10 mouse cellular contexts compared by ENCODE assay signal in genomic region chr10:41293019-41293418, GRCm38 (mm10). TPM values are rescaled to one million over a fixed set of nuclear protein-coding genes. Genes with fewer than 3 reads are reported as not detected.
DNase-seq lines count a peak whose midpoint lies in the region; ATAC-seq lines count a peak whose summit lies in the region.
"Had no signal": no experiment of that assay in that cellular context is flagged by ENCODE, and none has a peak within 500 bp of the region (broad histone marks: within the 10 kb centered on the region; RNA-seq: fewer than 3 reads in every experiment).

No protein-coding gene starts in this region.

- H3K9ac ChIP-seq in kidney, embryonic 16.5 days (replicated peaks; ENCODE audit: low read length) = no peak overlapping the region
- no peak overlapping the region for H3K9ac ChIP-seq in stomach, embryonic 14.5 days (replicated peaks; ENCODE audit: low read depth, low read length)
- H3K9ac ChIP-seq: midbrain, embryonic 15.5 days had no signal

- ATAC-seq in kidney, embryonic 16.5 days (ENCODE audit: low FRiP score, low TSS enrichment) = peak; percentile 64; the same call in 1 of the 2 replicates
- ATAC-seq in stomach, embryonic 14.5 days (ENCODE audit: insufficient number of reproducible peaks, insufficient read depth, low FRiP score, low read depth) = peak; percentile 62; the same call in 1 of the 2 replicates
- ATAC-seq: midbrain, embryonic 15.5 days had no signal

- H3K4me1 ChIP-seq in kidney, embryonic 16.5 days (ENCODE audit: insufficient read depth, low read length) = peaks cover 16% of the 10 kb centered on the region
- peaks cover 18% of the 10 kb centered on the region; the same call in 1 of the 2 replicates for H3K4me1 ChIP-seq in stomach, embryonic 14.5 days (ENCODE audit: control insufficient read depth, insufficient read depth, low read length)

- H3K4me3 ChIP-seq in kidney, embryonic 16.5 days (ENCODE audit: low read length) = peak overlapping the region; percentile 17
- no peak overlapping the region for H3K4me3 ChIP-seq in stomach, embryonic 14.5 days (ENCODE audit: low read depth, low read length)
- H3K4me3 ChIP-seq: midbrain, embryonic 15.5 days had no signal

- H3K4me2 ChIP-seq in kidney, embryonic 16.5 days (replicated peaks; ENCODE audit: low read depth, low read length) = peak overlapping the region; percentile 47
- H3K4me2 ChIP-seq in stomach, embryonic 14.5 days (replicated peaks; ENCODE audit: low read depth, low read length) = no peak overlapping the region; the same call in 1 of the 2 replicates
- H3K4me2 ChIP-seq: midbrain, embryonic 15.5 days had no signal

- H3K27me3 ChIP-seq in kidney, embryonic 16.5 days (ENCODE audit: insufficient read depth, low read length) = no peaks in the 10 kb centered on the region
- H3K27me3 ChIP-seq in stomach, embryonic 14.5 days (ENCODE audit: control insufficient read depth, insufficient read depth, low read length) = no peaks in the 10 kb centered on the region
- H3K27me3 ChIP-seq: midbrain, embryonic 15.5 days had no signal

- H3K36me3 ChIP-seq in kidney, embryonic 16.5 days (ENCODE audit: insufficient read depth, low read length) = no peaks in the 10 kb centered on the region
- H3K36me3 ChIP-seq in stomach, embryonic 14.5 days (ENCODE audit: control insufficient read depth, insufficient read depth, low read length) = no peaks in the 10 kb centered on the region
- H3K36me3 ChIP-seq: midbrain, embryonic 15.5 days had no signal

- H3K9me3 ChIP-seq in kidney, embryonic 16.5 days (ENCODE audit: low read length) = no peaks in the 10 kb centered on the region
- no peaks in the 10 kb centered on the region for H3K9me3 ChIP-seq in stomach, embryonic 14.5 days (ENCODE audit: control insufficient read depth, low read depth, low read length)
- H3K9me3 ChIP-seq: G1E; midbrain, embryonic 15.5 days had no signal

- WGBS in kidney, embryonic 16.5 days = 2% methylated on average over 7 of the region's 7 CpGs
- 2% methylated on average over 7 of the region's 7 CpGs for WGBS in stomach, embryonic 14.5 days

- DNase-seq in kidney, postnatal 25 days = no peak
- DNase-seq in heart, adult 18-20 months = peak; percentile 34 to 55
- DNase-seq in kidney, postnatal 4 days = peak; percentile 32 to 46
- DNase-seq in frontal cortex, postnatal 36 days (ENCODE audit: low spot score in 2 of 2) = no peak
- no peak for DNase-seq in cerebellum, postnatal 36 days
- DNase-seq in urinary bladder, postnatal 4 days (ENCODE audit: low spot score in 2 of 2) = no peak

- peak overlapping the region; percentile 21; the same call in 1 of the 2 replicates for H3K27ac ChIP-seq in kidney, embryonic 16.5 days (ENCODE audit: low read length)
- no peak overlapping the region; the same call in 1 of the 2 replicates for H3K27ac ChIP-seq in stomach, embryonic 14.5 days (ENCODE audit: low read length)
- H3K27ac ChIP-seq: midbrain, embryonic 15.5 days had no signal

RNA-seq across cellular contexts. Expression of gene Fig4, which starts 10.0 kb away (rescaled TPM):
- 16.6 and 17.2 TPM in 2 replicates for polyA plus RNA-seq in kidney, embryonic 16.5 days (2015; fragmentation: Nextera tagmentation; extraction: Ambion mirVana)
- 10 to 100 TPM; 28.6 to 28.9 TPM for total RNA-seq in heart, adult 18-20 months (2021)
- polyA plus RNA-seq in stomach, embryonic 14.5 days (2014; fragmentation: Nextera tagmentation; extraction: Ambion mirVana) = 17.0 and 18.7 TPM in 2 replicates

RNA-seq across cellular contexts. Expression of gene Ak9, which starts 10.8 kb away (rescaled TPM):
- polyA plus RNA-seq in kidney, embryonic 16.5 days (2015; fragmentation: Nextera tagmentation; extraction: Ambion mirVana) = 0.04 and 0.06 TPM in 2 replicates
- under 1 TPM in 1 of 2 experiments, not detected in 1; 0.05 TPM for total RNA-seq in heart, adult 18-20 months (2021)
- polyA plus RNA-seq in stomach, embryonic 14.5 days (2014; fragmentation: Nextera tagmentation; extraction: Ambion mirVana) = not detected in 2 replicates
- total RNA-seq: G1E had no signal
- polyA plus RNA-seq: G1E had no signal

Comparison
In these comparisons a context has a peak if more than half of its experiments do, and no peak if none do; other contexts are left out.
1. DNase-seq: peak in heart, adult 18-20 months (2 of 2) and kidney, postnatal 4 days (2 of 2); none in kidney, postnatal 25 days (0 of 2), frontal cortex, postnatal 36 days (0 of 2), cerebellum, postnatal 36 days (0 of 2) and urinary bladder, postnatal 4 days (0 of 2).